Mouse (Mus musculus): ENCODE results near the gene Arhgef15. TPM values are rescaled to one million over a fixed set of nuclear protein-coding genes. Genes with fewer than 3 reads are reported as not detected.
"Not testable (repeated sequence)": the region's sequence is repeated elsewhere in the genome, so short reads cannot be mapped to it uniquely, and the experiment has no call there.

The Arhgef15 gene
- 1 to 10 TPM; 5.8 to 6.9 TPM for total RNA-seq (2021)

DNA sequence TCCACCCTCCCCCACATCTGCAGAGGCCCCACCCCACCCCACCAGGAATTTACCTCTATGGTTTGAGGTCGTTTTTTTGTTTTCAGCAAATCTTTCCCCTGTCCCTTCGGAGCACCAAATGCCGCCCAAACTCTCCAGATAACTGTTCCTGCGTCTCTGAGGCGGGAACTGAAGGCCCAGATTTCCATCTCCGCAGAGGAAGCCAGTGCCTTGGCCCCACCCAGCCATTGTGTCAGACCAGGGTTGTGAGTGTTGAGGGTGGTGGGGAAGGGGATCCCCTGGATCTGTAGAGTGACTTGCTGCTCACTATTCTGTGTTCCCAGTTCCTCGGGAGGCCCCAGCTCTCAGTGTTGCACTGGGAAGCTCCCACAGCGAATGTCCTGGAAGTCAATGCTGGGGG, at the start of gene Arhgef15:
Gene Arhgef15 (minus strand): TSS at position 173 of the 400 bp plus-strand sequence.
- DNase-seq (ENCODE audit: extremely low spot score in 1 of 2, low spot score in 1 of 2), result no peak

DNA sequence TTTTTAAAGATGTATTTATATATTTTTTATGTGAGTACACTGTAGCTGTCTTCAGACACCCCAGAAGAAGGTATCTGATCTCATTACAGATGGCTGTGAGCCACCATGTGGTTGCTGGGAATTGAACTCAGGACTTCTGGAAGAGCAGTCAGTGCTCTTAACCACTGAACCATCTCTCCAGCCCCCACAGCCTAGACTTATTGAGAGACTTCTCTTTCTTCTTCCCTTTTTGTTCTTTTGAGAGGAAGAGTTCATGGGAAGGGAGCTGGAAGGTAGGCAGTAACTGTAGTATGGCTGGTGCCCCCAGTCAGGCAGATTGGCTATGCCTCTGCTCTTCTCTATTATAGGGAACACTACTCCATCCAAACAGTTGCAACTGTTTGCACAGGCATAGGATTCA, 49.3 kb upstream of the Arhgef15 start:
- not testable (repeated sequence) for DNase-seq (ENCODE audit: extremely low spot score in 1 of 2, low spot score in 1 of 2)

DNA sequence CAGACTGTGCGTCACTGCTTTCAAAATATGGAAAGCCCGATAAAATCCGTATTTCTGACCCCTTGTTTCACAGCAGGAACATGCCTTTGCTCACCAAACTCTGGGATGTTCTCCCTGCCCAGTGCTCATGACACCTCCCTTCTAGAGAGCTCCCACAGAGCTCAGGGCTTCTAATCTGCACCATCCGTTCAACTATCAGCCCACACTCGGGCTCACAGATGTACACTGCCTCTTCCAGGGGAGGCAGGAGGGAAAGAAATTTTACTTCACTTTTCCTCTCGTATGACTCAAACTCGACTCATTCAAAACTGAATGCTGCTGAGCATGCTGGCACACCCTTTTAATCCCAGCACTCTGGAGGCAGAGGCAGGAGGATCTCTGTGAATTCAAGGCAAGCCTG, 47.9 kb upstream of the Arhgef15 start:
- no peak for DNase-seq (ENCODE audit: extremely low spot score in 1 of 2, low spot score in 1 of 2)

DNA sequence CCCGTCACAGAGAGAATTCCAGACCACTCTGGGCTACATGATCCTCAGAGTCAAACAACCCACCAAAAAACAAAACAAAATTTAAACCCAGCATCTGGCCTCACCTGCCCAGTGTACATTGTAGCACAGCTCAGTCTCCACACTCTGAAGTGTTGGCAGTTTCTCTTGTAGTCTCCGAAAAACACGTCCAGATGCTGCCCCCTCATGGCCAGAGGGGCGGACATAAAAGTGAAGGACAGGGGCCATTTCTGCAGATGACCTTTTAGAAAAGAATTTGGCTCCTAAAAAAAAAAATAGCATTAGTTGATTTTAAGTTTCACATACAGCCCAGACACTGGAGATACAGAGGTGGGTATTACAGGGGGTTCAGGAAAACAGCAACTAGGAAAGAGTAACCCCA, 46.3 kb upstream of the Arhgef15 start:
- no peak for DNase-seq (ENCODE audit: extremely low spot score in 1 of 2, low spot score in 1 of 2)

DNA sequence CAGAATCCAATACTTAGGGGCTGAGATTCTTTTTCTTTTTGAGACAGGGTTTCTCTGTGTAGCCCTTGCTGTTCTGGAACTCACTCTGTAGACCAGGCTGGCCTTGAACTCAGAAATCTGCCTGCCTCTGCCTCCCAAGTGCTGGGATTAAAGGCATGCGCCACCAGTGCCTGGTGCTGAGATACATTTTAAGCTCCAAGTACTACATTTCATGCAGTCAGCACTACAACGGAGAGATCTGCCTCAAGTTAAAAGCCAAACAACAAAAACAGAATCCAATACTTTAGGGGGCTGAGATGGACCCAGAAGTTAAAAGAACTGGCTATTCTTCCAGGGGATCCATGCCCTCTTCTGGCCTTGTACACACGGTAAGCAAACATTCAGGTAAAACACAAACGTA, 45.5 kb upstream of the Arhgef15 start:
- not testable (repeated sequence) for DNase-seq (ENCODE audit: extremely low spot score in 1 of 2, low spot score in 1 of 2)

DNA sequence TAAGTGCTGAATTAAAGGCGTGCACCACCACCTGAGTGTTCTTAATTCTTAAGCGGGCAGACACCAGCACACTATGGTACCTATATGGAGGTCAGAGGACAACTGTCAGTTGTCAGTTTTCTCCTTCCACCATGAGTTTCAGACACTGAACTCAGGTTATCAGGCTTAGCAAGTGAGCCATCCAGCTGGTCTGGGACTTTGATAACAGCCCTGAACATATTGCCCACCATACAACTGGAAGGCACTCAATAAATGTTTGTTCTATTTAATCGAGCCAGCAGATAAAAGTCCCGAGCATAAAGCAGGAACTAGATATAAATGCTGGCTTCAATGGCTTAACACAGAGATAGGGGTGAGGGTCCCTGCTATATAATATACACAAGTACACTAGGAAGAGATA, 39.8 kb upstream of the Arhgef15 start:
- no peak for DNase-seq (ENCODE audit: extremely low spot score in 1 of 2, low spot score in 1 of 2)

DNA sequence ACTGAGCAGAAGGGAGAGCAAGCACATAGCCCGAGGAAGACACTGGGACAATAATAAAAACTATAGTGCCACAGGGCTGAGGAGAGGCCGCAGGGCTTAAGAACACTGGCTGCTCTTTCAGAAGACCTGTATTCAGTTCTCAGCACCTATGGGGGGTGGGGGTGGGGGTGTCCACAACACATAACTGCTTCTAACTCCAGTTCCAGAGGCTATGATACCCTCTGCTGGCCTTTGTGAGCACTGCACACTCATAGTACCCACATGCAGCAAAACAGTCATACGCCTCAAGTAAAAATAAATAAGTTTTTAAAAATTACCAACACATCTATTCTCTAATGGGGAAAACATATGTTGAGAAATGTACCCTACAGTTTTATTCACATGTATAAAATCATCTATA, 37.1 kb upstream of the Arhgef15 start:
- no peak for DNase-seq (ENCODE audit: extremely low spot score in 1 of 2, low spot score in 1 of 2)

DNA sequence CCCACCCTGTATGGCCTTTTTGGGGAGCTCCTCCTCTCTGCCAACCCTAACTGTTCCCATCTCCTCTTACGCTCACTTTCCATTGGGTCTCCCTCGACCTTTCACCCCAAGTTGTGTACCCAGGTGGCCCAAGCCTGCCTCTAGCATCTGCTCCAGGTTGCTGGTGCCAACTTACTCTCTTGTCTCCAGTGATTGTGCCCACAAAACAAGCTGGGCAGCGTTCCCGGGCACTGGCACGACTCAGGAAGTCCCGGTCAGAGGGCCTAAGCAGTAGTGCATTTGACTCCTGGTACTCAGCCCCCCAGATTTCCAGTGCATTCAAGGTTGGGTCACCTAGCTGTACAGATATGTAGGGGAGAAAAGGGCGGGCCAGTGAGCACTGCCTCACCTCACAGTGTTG, 35.8 kb upstream of the Arhgef15 start:
- DNase-seq (ENCODE audit: extremely low spot score in 1 of 2, low spot score in 1 of 2), result no peak

DNA sequence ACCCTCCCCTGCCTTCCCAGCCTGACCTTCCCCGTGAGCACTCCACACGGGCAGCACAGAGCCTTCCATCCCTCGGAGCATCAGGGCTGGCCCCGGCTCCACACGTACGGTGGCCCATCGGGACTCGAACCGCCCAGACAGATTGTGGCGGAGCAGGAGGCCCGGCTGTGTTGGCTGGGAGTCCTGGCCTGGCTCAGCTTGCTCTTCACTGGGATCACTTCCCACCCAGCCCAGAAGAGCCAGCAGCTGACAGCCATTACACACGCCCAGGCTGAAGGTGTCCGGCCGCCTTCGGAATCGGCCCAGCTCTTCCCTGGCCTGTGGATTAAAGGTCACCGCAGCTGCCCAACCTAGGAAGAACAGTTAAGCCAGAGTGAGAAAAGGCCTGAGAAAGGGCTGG, 31.1 kb upstream of the Arhgef15 start:
- no peak for DNase-seq (ENCODE audit: extremely low spot score in 1 of 2, low spot score in 1 of 2)

DNA sequence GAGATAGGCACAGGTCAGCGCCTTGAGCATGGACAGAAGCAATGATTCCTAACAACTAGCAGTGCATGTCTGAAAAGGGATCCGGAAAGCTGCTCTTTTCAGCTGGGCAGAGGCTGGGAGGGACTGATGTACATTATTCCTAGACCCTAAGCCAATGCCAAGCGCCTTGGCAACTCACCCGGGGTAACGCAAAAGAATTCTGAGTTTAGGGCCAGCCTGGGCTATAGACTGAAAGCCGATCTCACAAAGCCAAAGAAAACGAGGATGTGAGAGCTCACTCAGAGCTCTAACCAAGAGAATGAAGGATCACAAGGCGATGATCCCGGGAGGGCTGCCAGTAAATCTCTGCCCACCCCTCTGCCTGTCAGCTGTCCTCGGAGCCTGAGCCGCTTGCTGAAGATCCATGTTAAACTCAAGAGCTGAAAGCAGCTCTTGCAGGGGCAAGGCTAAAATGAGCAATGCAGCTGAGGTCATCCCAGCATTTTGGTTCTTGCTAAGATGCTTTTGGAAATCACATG, 30.1 kb upstream of the Arhgef15 start:
- no peak for DNase-seq (ENCODE audit: extremely low spot score in 1 of 2, low spot score in 1 of 2)

DNA sequence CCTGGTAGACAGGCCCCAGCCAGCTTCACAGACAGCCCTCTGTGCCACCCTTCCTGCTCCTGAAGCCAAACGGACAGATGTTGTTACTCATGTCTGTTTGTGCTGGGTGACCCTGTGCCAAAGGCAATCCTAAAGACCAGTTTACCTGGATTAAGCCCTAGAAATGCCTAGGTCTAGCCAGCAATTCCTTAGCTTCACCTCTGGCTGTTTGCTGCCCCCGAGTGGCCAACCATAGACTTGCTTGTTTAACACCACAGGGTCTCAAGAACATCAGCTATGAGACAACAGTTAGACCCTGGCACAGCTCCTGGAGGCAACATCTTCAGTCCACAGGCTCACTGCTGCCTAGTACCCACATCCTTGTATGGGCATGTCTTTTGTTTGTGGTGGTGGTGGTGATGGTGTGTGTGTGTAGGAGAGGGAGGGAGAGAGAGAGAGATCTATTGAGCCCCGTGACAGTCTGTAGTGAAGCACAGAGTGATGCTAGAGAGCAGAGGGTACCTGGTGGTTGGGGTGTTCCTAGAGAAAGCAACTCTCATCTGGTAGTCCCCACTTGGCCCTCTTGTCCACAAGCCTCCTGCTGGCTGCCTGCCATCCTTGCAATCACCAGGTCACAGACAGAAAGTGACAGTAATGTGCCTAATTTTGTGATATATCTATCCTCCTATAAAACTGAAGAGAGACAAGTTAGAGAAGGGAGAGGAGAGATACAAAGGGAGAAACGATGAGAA, 25.5 kb upstream of the Arhgef15 start:
- DNase-seq (ENCODE audit: extremely low spot score in 1 of 2, low spot score in 1 of 2), result peak; percentile 56 to 84

DNA sequence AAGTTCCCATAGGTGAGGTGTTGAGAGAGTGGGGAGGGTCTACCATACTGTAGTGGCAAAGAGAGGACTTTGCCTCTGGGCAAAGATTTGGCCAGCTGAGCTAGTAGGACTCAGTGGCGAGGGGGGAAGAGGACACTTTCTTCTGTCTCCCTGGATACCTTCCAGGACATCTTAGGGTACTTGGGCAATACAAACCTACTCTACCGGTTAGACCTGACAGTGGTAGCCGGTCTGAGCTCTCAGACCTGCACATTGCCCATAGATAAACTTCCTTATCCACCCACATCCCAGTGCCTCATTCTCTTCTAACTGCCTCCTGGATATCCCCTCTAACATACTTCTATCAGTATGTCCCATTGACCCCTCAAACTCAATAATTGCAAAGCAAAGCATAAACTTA, 23.6 kb upstream of the Arhgef15 start:
- no peak for DNase-seq (ENCODE audit: extremely low spot score in 1 of 2, low spot score in 1 of 2)

DNA sequence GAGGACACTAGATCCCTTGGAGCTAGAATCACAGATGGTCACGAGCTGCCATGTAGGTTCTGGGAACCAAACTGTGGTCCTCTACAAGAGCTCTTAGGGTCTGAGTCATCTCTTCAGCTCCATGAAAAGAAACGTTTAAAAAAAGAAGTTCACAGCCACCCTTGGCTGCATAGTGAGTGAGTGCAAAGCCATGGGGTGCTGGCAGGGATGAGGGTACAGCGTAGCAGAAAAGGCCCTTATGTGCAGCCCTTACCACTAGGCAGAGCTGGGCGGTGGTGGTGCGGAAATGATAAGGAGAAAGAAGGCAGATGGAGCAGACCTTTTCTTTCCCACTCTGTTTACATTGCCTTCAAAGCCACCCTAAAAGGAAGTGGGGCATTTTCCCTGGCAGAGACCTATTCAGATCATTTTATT, 22.0 kb upstream of the Arhgef15 start:
- no peak for DNase-seq (ENCODE audit: extremely low spot score in 1 of 2, low spot score in 1 of 2)

DNA sequence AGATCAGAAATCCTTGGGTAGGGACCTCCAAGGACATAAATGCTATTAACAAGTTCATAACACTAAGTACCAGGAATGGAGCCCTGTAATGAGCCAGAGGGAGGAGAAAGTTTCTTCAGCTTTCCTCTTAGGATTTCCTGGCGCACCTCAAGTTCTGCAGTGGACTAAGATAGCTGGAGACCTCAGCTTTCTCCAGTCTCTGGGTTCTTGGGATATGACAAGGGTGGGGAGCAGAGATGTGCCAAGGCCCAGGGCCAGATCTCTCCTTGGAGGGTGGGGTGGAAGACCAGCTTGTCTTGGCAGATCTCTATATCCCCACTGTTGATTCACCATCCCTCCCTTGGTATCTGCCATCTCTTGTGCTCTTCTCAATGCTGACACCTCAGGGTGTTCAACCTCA, 18.3 kb upstream of the Arhgef15 start:
- DNase-seq (ENCODE audit: extremely low spot score in 1 of 2, low spot score in 1 of 2), result no peak

DNA sequence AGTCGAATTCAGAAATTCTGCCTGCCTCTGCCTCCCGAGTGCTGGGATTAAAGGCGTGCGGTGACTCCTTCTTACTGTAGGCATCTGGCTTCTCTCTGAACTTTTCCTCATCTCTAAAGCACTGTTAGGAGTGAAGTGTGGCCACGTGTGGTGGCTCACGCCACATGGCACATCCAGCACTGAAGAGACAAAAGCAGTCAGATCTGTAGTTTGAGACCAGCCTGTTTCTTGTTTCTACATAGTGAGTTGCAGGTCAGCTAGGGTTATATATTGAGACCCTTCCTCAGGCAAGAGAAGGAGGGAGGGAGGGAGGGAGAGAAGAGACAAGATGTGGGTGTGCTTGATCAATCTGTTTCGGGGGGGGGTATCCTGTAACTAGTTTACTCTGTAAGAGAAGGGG, 17.8 kb upstream of the Arhgef15 start, which contains the start of gene Rangrf:
Gene Rangrf (minus strand): TSS at position 101 of the 400 bp plus-strand sequence.
- no peak for DNase-seq (ENCODE audit: extremely low spot score in 1 of 2, low spot score in 1 of 2)

DNA sequence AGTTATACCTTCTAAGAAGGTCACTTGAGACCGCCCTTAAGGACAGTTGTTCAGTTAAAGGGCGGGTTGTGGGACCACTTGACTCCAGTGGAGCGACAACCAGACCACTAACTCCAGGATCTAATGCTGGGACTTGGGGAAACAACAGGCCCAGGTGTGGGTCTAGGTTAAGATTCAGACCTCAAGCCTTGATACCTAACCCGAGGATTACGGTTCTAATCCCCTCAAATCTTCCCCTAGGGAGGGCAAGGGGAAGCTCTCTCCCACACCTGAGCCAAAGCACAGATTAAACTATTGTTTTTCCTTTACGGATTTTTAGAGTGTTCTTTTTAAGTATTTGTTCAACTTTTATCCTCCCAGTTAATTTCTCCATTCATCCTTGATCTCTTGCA, 16.8 kb upstream of the Arhgef15 start:
- DNase-seq (ENCODE audit: extremely low spot score in 1 of 2, low spot score in 1 of 2), result no peak

DNA sequence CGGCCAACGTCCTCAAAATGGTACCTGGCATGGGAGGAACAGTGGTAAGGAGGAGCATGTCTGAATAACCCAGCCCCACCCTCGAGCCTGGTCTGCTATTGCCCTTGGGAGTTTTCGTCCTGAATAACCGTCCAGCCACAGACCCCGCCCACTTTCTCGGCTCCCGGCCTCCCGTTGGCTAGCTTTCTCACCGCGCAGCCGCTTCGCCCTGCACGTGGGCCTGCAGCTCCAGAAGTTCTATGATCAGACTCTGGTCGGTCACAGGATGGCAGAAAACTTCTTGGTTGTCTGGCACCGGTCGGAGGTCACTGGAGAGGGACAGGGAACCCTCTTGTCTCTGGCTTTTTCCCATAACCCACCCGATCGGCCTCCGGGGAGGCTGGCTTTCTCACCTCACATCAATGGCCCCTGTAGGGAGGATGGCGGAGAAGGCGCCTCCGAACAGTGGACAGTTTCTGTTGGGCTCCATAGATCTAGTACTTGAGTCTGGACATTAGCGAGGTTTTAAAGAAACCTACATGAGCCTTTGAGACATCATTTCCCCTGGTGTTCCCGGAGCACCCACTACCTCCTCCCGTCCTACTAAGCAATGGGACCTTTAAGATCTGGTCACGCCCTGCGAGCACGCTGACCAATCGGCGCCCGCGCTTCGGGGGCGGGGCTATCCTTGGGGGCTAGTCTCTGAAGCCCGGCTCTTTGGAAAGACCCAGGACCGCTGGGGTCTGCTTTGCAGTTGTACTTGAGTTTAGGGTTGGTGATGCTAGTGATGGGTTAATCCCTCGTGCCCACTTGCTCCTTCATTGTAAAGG, 16.2 kb upstream of the Arhgef15 start:
- DNase-seq (ENCODE audit: extremely low spot score in 1 of 2, low spot score in 1 of 2), result peak; percentile 57 to 73

DNA sequence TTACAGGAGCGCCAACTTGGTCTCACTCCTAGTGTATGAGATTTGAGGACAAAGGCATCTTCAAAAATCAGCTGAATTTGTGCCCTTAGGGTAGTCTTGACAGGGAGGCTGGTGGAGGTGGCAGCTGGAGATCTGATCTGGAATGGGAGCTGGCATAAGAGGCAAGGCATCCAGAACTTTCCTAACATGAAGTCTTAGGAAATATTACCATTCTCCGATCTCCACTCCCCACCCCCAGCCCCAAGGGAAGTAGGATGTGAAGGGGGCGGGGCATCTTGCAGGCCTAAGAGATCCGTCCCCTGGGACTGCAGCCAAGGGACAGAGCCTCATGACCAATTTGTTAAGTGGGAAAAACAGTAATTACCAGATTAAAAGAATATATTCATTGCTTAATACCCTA, 13.0 kb upstream of the Arhgef15 start:
- DNase-seq (ENCODE audit: extremely low spot score in 1 of 2, low spot score in 1 of 2), result no peak

DNA sequence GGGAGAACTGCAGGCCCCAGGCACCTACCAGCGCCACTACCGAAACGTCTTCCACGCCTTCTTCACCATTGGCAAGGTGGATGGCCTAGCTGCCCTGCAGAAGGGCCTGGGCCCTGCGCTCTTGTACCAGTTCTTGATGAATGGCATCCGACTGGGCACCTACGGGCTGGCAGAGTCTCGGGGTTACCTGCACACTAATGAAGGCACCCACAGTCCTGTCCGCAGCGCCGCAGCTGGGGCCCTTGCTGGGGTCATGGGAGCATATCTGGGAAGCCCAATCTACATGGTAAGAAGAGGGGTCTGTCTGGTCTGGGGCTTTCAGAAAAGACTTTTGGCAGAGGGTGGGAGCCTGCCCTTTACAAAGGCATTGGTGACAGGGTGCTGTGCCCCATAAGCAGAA, 11.5 kb upstream of the Arhgef15 start:
- DNase-seq (ENCODE audit: extremely low spot score in 1 of 2, low spot score in 1 of 2), result no peak

DNA sequence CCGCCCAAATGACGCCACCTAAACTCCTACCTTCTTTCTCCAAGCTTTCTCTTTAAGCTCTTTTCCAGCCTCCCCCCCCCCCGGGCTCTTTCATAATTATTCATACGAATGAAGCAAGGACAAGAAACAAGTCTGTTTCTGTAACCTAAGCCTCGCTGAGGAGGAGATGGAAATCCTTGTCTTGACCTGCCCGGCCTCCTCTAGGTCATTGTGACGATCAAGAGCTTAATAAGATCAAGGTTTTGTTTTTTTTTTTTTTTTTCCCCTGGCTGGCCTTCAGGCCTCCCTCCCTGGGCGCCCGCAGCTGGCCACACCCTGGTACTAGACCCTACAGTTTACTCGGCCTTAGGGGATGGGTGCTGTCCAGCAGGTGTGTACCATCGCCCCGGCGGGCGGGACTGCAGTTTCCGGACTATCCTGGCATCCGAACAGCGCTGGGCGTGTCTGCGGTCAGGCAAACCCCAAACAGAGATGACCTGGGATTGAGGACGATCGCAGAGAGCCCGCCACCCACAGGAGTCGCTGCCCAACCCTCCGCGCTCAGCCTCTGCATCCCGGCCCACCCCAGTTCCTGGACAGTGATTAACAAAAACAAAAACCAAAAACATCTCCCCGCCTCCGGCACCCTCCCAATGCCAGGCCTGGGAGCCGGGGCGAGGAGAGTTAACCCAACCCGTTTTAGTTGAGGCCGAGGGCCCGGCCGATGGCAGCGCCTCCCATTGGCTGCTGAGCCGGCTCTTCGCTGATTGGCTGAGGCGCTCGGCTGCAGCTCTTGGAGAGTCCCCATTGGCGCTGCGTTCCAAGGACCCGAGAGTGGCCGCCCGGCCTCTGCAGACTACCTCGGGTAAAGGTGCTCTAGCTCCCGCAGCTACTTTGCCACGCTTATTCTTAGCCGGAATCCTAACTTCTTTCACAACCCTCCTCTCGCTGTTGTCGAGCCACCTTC, 10.3 kb upstream of the Arhgef15 start, which contains the start of gene Slc25a35:
Gene Slc25a35 (plus strand): TSS at position 795 of the 946 bp plus-strand sequence.
- peak; percentile 78 to 79 for DNase-seq (ENCODE audit: extremely low spot score in 1 of 2, low spot score in 1 of 2)
